Mouse (Mus musculus): ENCODE results near the gene Clasp2. TPM values are rescaled to one million over a fixed set of nuclear protein-coding genes. Genes with fewer than 3 reads are reported as not detected.

The Clasp2 gene
- polyA plus RNA-seq, 1 experiment from 2014 or later = 40.6 TPM

DNA sequence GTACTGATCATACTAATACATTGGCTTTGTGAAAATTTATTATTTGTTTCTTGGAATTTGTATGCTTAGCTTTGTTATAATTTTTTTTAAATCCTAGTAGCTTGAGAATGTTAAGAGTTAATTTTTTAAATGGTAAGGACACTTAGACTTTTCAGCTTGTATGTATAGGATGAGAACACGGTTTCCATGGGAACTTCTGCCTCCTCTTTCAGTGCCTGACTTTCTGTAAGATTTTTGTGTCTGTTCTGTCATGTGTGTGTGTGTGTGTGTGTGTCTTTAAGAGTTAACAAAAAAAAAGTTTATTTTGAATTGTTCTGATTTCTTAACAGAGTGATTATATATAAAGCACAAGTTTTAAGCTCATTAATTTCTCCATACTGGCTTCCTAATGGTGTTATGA is 70.1 kb downstream of the Clasp2 start:
- Histone ChIP-seq H3K27ac (no peak overlapping the region), H3K4me3 (no peak overlapping the region), H3K9me3 (no peaks in the 10 kb centered on the region), H3K36me3 (0 out of 2 replicates have a peak, but pooled peaks cover 3% of the 10 kb centered on the region), H3K4me1 (replicated peaks) (0 out of 2 replicates have a peak, but pooled peaks cover 7% of the 10 kb centered on the region), H3K27me3 (ENCODE audit: insufficient read depth, poor library complexity, severe bottlenecking) (no peaks in the 10 kb centered on the region)
- DNase-seq (ENCODE audit: low spot score) = no peak
- 76% methylated on average over 1 of the region's 1 CpGs for WGBS

- 49% methylated on average over 9 of the region's 9 CpGs for WGBS
- Histone ChIP-seq H3K4me3 (peak overlapping the region; percentile 33), H3K27ac (peak overlapping the region; percentile 66)
Measured at GRCm38 (mm10) chr9:113811957-113812670, 70.8 kb downstream of the Clasp2 start.

GRCm38 (mm10) chr9:113812671-113813001 is 71.4 kb downstream of the Clasp2 start:
- peak overlapping the region; percentile 33; the same call in 1 of the 2 replicates for H3K4me3 ChIP-seq
- WGBS = 77% methylated on average over 4 of the region's 4 CpGs
- H3K27me3 ChIP-seq (ENCODE audit: insufficient read depth, poor library complexity, severe bottlenecking) = no peaks in the 10 kb centered on the region
- 0 out of 2 replicates have a peak, but pooled peaks cover 3% of the 10 kb centered on the region for H3K36me3 ChIP-seq
- no peak overlapping the region for H3K27ac ChIP-seq
- H3K9me3 ChIP-seq = no peaks in the 10 kb centered on the region
- 0 out of 2 replicates have a peak, but pooled peaks cover 7% of the 10 kb centered on the region for H3K4me1 ChIP-seq (replicated peaks)
- DNase-seq (ENCODE audit: low spot score) = no peak

More at GRCm38 (mm10) chr9:113811957-113812670, 70.8 kb downstream of the Clasp2 start:
- H3K4me1 ChIP-seq (replicated peaks) = 0 out of 2 replicates have a peak, but pooled peaks cover 7% of the 10 kb centered on the region
- H3K36me3 ChIP-seq = 0 out of 2 replicates have a peak, but pooled peaks cover 3% of the 10 kb centered on the region
- H3K27me3 ChIP-seq (ENCODE audit: insufficient read depth, poor library complexity, severe bottlenecking) = no peaks in the 10 kb centered on the region
- DNase-seq (ENCODE audit: low spot score) = peak; percentile 20
- no peaks in the 10 kb centered on the region for H3K9me3 ChIP-seq

DNA sequence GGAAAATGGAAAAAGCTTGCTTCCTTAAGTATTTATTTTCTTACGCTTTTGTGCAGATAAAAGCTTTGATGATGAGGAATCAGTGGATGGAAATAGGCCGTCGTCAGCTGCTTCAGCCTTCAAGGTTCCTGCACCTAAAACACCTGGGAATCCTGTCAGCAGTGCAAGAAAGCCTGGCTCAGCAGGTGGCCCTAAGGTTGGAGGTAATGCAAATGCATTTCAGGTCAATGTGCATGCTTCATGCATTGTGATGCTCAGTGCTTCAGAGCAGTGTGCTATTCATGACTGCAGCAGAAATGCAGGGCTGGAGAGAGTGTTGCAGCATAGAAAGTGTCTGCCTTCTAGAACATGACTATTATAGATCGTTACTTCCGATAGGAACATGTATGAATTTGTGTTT is 71.8 kb downstream of the Clasp2 start:
- Histone ChIP-seq H3K4me3 (no peak overlapping the region), H3K27me3 (ENCODE audit: insufficient read depth, poor library complexity, severe bottlenecking) (no peaks in the 10 kb centered on the region), H3K4me1 (replicated peaks) (0 out of 2 replicates have a peak, but pooled peaks cover 7% of the 10 kb centered on the region), H3K9me3 (no peaks in the 10 kb centered on the region), H3K27ac (no peak overlapping the region), H3K36me3 (0 out of 2 replicates have a peak, but pooled peaks cover 3% of the 10 kb centered on the region)
- DNase-seq (ENCODE audit: low spot score) = no peak
- 83% methylated on average over 5 of the region's 5 CpGs for WGBS

DNA sequence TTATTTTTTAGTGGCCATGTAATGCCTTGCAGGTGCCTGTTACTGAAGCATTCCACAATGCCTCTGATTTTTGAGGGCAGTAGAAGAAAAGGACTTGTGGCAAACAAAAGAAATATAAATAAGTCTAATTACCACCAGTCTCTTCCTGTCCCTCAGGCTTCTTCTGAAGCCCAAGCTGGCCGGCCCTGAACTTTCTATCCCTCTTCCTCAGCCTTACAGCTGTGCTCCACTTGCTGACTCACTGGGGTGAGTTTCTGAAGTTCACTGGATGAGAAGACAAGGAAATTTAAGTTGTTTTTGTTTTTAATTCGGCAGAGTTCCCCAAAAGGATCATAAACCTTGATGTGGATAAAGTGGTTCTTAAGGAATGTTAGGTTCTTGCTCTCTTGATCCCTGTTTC is 74.6 kb downstream of the Clasp2 start:
- Histone ChIP-seq H3K27ac (no peak overlapping the region), H3K4me1 (replicated peaks) (0 out of 2 replicates have a peak, but pooled peaks cover 7% of the 10 kb centered on the region), H3K9me3 (no peaks in the 10 kb centered on the region), H3K27me3 (ENCODE audit: insufficient read depth, poor library complexity, severe bottlenecking) (no peaks in the 10 kb centered on the region), H3K36me3 (0 out of 2 replicates have a peak, but pooled peaks cover 3% of the 10 kb centered on the region), H3K4me3 (no peak overlapping the region)
- 87% methylated on average over 2 of the region's 2 CpGs for WGBS
- DNase-seq (ENCODE audit: low spot score) = no peak

- Histone ChIP-seq H3K27me3 (ENCODE audit: insufficient read depth, poor library complexity, severe bottlenecking) (no peaks in the 10 kb centered on the region), H3K9me3 (no peaks in the 10 kb centered on the region), H3K4me1 (replicated peaks) (no peaks in the 10 kb centered on the region), H3K27ac (no peak overlapping the region), H3K36me3 (peaks cover 6% of the 10 kb centered on the region; the same call in 1 of the 2 replicates), H3K4me3 (no peak overlapping the region)
- no peak for DNase-seq (ENCODE audit: low spot score)
- 79% methylated on average over 1 of the region's 1 CpGs for whole genome bisulfite sequencing
Measured at GRCm38 (mm10) chr9:113822150-113822549, 80.9 kb downstream of the Clasp2 start.

GRCm38 (mm10) chr9:113828719-113829118 is 87.4 kb downstream of the Clasp2 start:
- Histone ChIP-seq H3K36me3 (peaks cover 11% of the 10 kb centered on the region), H3K9me3 (no peaks in the 10 kb centered on the region), H3K27me3 (ENCODE audit: insufficient read depth, poor library complexity, severe bottlenecking) (no peaks in the 10 kb centered on the region), H3K4me3 (no peak overlapping the region), H3K4me1 (replicated peaks) (peaks cover 6% of the 10 kb centered on the region; the same call in 1 of the 2 replicates), H3K27ac (0 out of 2 replicates have a peak overlapping the region, but pooled peaks have one; percentile 18)
- 67% methylated on average over 9 of the region's 9 CpGs for WGBS
- no peak for DNase-seq (ENCODE audit: low spot score)

DNA sequence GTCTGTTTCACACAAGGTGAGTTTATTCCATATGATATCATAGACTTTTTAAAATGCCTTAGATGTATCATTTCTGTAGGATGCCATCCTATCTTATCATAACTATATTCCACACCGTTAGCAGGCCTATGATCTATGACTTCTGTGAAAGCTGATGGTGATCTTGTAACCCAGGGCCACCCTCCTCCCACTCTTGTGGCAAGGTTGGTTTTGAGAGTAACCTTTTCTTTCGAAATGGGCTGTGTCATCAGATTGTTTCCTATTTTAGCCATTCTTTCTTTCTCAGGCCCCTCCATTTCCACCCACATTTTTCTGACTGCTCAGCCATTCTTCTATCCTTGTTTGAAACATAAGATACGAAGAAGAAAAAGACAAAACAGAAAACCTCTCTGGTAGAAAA is 88.9 kb downstream of the Clasp2 start:
- Histone ChIP-seq H3K27ac (no peak overlapping the region), H3K4me1 (replicated peaks) (peaks cover 6% of the 10 kb centered on the region; the same call in 1 of the 2 replicates), H3K4me3 (no peak overlapping the region), H3K9me3 (no peaks in the 10 kb centered on the region), H3K36me3 (peaks cover 11% of the 10 kb centered on the region), H3K27me3 (ENCODE audit: insufficient read depth, poor library complexity, severe bottlenecking) (no peaks in the 10 kb centered on the region)
- no peak for DNase-seq (ENCODE audit: low spot score)
- 89% methylated on average over 3 of the region's 3 CpGs for WGBS

DNA sequence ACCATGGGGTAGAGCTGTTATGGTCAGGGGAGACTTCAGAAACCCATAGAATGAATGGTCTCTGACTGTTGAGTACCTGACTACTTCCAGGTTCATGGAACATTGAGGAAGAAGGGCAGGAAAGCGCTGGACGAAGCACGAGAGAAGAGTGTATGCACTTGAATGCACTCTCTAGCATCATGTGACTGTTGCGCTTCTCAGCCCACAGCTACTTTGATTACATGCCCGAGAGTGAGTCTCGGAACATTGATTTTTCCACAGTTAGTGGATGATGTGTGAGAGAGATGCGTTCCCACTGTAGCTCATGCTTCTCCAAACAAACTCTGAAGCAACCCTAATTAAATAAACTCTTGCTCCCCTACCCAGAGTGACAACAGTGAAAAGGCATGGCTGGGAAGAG is 92.2 kb downstream of the Clasp2 start:
- Histone ChIP-seq H3K4me1 (replicated peaks) (peaks cover 5% of the 10 kb centered on the region; the same call in 1 of the 2 replicates), H3K36me3 (peaks cover 9% of the 10 kb centered on the region), H3K9me3 (no peaks in the 10 kb centered on the region), H3K27ac (no peak overlapping the region), H3K27me3 (ENCODE audit: insufficient read depth, poor library complexity, severe bottlenecking) (no peaks in the 10 kb centered on the region), H3K4me3 (no peak overlapping the region)
- no peak for DNase-seq (ENCODE audit: low spot score)
- WGBS = 95% methylated on average over 7 of the region's 7 CpGs

DNA sequence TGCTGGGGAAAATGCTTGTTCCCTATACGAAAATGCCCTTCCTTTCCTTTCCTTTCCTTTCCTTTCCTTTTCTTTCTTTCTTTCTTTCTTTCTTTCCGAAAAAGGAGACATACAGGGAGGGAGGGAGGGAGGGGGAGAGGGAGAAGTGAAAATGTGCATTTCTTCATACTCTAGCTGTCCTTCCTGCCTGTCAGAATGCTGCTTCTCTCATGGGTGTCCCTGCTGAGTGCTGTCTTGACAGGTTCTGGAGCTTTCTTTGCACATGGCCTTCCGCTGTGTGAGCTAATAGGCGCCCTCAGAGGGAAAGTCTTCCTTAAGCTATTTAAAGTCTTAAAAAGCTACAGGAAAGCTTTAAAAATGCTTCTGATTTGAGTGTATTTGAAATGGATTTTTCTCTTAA is 95.7 kb downstream of the Clasp2 start:
- no peaks in the 10 kb centered on the region for H3K4me1 ChIP-seq (replicated peaks)
- no peaks in the 10 kb centered on the region for H3K9me3 ChIP-seq
- H3K27ac ChIP-seq = no peak overlapping the region
- peaks cover 9% of the 10 kb centered on the region for H3K36me3 ChIP-seq
- no peak overlapping the region for H3K4me3 ChIP-seq
- no peaks in the 10 kb centered on the region for H3K27me3 ChIP-seq (ENCODE audit: insufficient read depth, poor library complexity, severe bottlenecking)
- DNase-seq (ENCODE audit: low spot score) = no peak
- WGBS = 84% methylated on average over 4 of the region's 4 CpGs

DNA sequence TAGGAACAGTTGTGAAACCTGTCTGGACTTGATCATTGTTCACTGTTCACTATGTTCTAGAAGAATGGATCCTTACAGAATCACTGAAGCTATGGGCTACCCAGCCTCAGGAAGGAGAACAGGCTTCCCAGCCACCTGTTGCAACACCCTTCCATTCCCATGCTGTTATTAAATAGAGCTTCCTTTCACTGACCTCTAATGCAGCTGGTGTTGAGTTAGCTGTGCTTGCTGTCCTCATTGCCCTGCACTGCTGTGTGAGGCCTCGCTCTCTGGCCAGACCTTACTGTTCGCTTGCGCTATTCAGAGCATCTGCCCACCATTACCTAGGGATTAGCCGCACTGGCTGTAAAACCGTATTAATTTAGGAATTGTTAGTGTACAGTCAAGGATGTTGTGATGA is 96.2 kb downstream of the Clasp2 start:
- no peaks in the 10 kb centered on the region for H3K4me1 ChIP-seq (replicated peaks)
- no peaks in the 10 kb centered on the region for H3K9me3 ChIP-seq
- H3K4me3 ChIP-seq = no peak overlapping the region
- peaks cover 10% of the 10 kb centered on the region for H3K36me3 ChIP-seq
- no peaks in the 10 kb centered on the region for H3K27me3 ChIP-seq (ENCODE audit: insufficient read depth, poor library complexity, severe bottlenecking)
- 97% methylated on average over 5 of the region's 5 CpGs for WGBS
- no peak overlapping the region for H3K27ac ChIP-seq
- DNase-seq (ENCODE audit: low spot score) = no peak

DNA sequence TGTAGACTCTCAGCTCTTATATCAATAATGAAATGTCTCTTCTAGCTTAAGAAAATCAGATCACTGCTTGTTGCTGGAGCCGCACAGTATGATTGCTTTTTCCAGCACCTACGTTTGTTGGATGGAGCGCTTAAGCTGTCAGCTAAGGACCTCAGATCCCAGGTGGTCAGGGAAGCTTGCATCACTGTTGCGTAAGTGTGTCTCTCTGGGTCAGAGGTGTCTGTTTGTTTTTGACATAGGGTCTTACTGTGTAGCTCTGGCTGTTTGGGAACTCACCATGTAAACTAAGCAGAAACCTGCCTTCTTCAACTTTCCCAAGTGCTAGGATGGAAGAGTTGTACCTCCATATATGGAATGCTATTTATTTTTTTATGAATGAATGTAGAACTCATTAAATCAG is 102.8 kb downstream of the Clasp2 start:
- no peak overlapping the region for H3K27ac ChIP-seq
- 91% methylated on average over 4 of the region's 4 CpGs for WGBS
- H3K9me3 ChIP-seq = no peaks in the 10 kb centered on the region
- H3K36me3 ChIP-seq = peaks cover 32% of the 10 kb centered on the region
- H3K4me3 ChIP-seq = no peak overlapping the region
- no peaks in the 10 kb centered on the region for H3K27me3 ChIP-seq (ENCODE audit: insufficient read depth, poor library complexity, severe bottlenecking)
- DNase-seq (ENCODE audit: low spot score) = no peak
- H3K4me1 ChIP-seq (replicated peaks) = no peaks in the 10 kb centered on the region

DNA sequence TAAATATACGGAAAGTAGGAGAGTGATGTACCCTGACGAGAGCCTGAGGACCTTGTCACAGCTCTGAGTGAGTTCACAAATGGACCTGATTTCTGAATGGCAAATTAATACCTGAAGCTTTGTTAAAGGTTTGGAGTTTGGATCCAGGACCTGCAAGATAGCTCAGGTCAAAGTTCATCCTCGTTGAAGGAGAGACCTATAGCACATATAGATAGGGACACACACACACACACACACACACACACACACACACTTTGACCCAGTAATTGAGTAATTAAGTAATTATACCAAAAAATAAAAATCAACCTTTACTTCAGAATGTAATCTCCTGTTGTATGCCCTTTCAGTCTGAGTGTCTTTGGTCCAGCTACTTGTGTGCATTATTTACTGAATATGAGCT is 114.2 kb downstream of the Clasp2 start:
- WGBS = 94% methylated on average over 3 of the region's 3 CpGs
- peaks cover 60% of the 10 kb centered on the region for H3K36me3 ChIP-seq
- no peaks in the 10 kb centered on the region for H3K4me1 ChIP-seq (replicated peaks)
- DNase-seq (ENCODE audit: low spot score) = no peak
- H3K27ac ChIP-seq = no peak overlapping the region
- no peaks in the 10 kb centered on the region for H3K9me3 ChIP-seq
- H3K4me3 ChIP-seq = no peak overlapping the region
- H3K27me3 ChIP-seq (ENCODE audit: insufficient read depth, poor library complexity, severe bottlenecking) = no peaks in the 10 kb centered on the region

All from hindbrain, embryonic 10.5 days (tissue).